Mouse (Mus musculus): ENCODE data around the gene Zmym5. TPM values are rescaled to one million over a fixed set of nuclear protein-coding genes. Genes with fewer than 3 reads are reported as not detected.
A peak's percentile ranks its signal among the peaks of the same experiment; 100 is the strongest.
"Not testable (repeated sequence)": the region's sequence is repeated elsewhere in the genome, so short reads cannot be mapped to it uniquely, and the experiment has no call there.

The Zmym5 gene
- polyA plus RNA-seq, 1 experiment from 2014 or later, result 23.2 TPM

DNA sequence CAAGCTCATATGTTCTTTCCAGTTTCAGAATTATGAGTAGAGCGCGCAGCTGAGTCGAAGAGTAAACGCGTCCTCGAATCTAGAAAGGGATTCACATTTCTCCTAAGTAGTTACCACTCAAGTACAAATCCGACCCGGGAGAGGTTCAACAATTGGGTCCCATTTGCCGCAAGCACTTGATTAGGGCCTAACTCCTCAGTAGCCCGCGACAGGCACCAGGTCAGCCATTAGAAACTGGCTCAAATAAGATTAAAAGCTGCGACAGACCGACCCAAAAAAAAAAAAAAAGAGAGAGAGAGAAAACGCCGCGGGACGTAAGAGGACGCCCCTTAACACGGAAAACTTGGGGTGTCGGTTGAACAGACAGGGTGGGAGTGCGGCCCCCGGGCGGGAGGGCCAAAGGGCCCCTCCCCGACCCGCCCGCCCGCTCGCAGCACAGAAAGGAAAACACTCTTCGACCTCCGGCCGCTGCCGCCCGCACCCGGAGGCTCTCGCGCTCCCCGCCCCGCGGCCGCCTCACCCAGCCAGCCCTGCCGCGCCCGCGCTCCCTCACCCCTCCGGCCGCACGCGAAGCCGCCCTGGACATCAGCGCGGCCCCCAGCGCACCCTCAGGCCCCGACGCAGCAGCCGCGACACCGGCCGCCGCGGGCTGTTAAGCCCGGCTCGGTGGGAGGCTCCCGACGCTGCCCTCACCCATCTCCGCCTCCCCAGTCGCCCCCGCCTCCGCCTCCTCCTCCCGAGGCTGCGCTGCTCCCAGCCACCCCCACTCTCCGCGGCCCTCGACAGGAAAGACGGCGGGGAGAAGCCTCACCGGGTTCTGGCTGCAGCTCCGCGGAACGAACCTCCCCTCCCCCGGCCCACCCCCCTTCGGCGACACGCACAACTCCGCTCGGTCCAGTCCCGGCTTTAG, 480 bp downstream of the Zmym5 start:
- under 1% methylated on average over 33 of the region's 86 CpGs for WGBS (ENCODE audit: missing documents)
- Histone ChIP-seq H3K27ac (peak overlapping the region; percentile 40), H3K4me3 (ENCODE audit: inconsistent target) (peak overlapping the region; percentile 71), H3K79me2 (ENCODE audit: inconsistent target) (peaks cover 44% of the 10 kb centered on the region)
- not testable (repeated sequence) for H3K36me3 ChIP-seq (ENCODE audit: inconsistent target)

- 58% methylated on average over 2 of the region's 2 CpGs for WGBS (ENCODE audit: missing documents)
- H3K36me3 ChIP-seq (ENCODE audit: inconsistent target), result peaks cover 44% of the 10 kb centered on the region
- no peak overlapping the region for H3K27ac ChIP-seq
- no peak overlapping the region for H3K4me3 ChIP-seq (ENCODE audit: inconsistent target)
- H3K79me2 ChIP-seq (ENCODE audit: inconsistent target), result no peaks in the 10 kb centered on the region
These were observed 18.3 kb downstream of the Zmym5 start for GRCm38 (mm10) chr14:56793243-56793642.

GRCm38 (mm10) chr14:56784575-56784974, 26.9 kb downstream of the Zmym5 start:
- WGBS (ENCODE audit: missing documents), result 100% methylated on average over 1 of the region's 1 CpGs
- no peak overlapping the region for H3K4me3 ChIP-seq (ENCODE audit: inconsistent target)
- H3K27ac ChIP-seq, result no peak overlapping the region
- no peaks in the 10 kb centered on the region for H3K36me3 ChIP-seq (ENCODE audit: inconsistent target)
- no peaks in the 10 kb centered on the region for H3K79me2 ChIP-seq (ENCODE audit: inconsistent target)

- 21% methylated on average over 3 of the region's 3 CpGs for WGBS (ENCODE audit: missing documents)
- Histone ChIP-seq H3K79me2 (ENCODE audit: inconsistent target) (peaks cover 38% of the 10 kb centered on the region), H3K4me3 (ENCODE audit: inconsistent target) (peak overlapping the region; percentile 74), H3K27ac (peak overlapping the region; percentile 55), H3K36me3 (ENCODE audit: inconsistent target) (no peaks in the 10 kb centered on the region)
These were observed 32.6 kb downstream of the Zmym5 start for GRCm38 (mm10) chr14:56778933-56779300.

DNA sequence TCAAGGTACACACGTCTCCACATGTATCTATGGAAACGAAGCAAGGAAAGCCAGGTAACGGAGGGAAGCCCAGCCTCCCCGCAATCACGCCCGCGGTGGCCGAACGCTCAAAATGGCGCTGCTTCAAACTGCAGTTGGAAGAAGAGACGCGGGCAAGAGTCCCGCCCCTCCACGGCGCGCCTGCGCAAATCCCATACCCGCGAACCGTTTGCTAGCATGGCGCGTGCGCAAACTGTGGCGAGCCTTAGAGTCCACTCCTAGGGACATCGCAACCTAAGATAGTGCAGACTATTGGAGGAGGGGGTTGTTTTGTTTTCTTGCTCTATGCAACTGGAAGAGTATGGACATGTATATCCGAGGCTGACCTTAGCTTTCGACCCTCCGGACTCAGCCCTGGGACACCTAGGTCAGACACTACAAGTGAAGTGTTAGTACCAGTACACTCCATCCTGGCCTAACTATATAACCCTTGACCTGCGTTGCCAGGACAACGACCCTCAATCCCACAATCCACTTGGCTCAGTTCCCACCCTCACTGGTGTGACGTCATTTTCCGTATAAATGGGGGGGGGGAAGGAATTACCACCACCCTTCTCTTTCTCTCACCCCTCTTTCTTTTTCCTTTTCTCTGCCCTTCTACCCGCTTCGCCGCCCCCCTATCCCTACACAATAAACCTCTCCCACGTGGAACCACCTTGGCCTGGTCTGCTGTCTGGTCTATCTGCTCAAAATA, 33.1 kb downstream of the Zmym5 start, which contains the start of gene Pspc1:
Gene Pspc1, minus strand, starts transcription at position 117 of the 733 bp plus-strand sequence.
- 1% methylated on average over 34 of the region's 36 CpGs for WGBS (ENCODE audit: missing documents)
- H3K79me2 ChIP-seq (ENCODE audit: inconsistent target), result peaks cover 44% of the 10 kb centered on the region
- H3K4me3 ChIP-seq (ENCODE audit: inconsistent target), result peak within 1 kb of the TSS; percentile 74
- peak within 1 kb of the TSS; percentile 55 for H3K27ac ChIP-seq
- H3K36me3 ChIP-seq (ENCODE audit: inconsistent target), result no peaks in the 10 kb centered on the region

DNA sequence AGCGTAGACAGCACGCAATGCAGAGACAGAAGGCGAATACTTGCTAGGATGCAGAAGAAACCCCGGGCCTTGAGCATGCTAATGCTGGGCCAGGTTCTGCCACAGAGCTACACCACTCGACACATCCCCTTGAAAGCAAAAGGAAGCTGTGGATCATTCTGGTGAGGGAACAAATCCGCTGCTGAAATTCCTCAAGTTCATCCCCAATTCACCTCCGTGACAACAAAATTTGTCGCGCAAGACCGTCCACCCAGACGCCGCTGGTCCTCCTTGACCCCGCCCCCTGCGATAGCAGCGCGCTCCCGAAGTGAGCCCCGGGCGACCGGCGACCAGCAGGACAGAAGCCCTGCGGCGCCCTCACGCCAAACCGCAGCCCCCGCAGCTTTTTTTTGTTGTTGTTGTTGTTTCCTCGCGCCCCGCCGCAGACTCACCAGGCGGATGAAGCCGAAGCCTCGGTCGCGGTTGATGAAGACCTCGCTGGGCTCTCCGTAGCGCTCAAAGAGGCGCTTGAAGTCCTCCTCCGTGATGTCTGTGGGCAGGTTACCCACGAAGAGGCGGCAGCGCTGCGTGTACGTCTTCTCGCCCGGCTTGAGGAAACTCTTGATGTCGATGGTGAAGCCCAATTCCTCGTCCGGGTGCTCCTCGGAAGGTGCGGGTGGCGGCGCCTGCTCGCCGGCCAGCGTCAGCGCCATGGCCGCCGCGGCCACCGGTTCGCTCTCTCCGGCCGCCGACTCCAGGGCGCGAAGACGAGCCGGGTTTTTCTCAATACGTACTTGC, 34.0 kb downstream of the Zmym5 start:
- Histone ChIP-seq H3K4me3 (ENCODE audit: inconsistent target) (peak overlapping the region; percentile 74), H3K27ac (peak overlapping the region; percentile 55), H3K36me3 (ENCODE audit: inconsistent target) (no peaks in the 10 kb centered on the region), H3K79me2 (ENCODE audit: inconsistent target) (peaks cover 52% of the 10 kb centered on the region)
- WGBS (ENCODE audit: missing documents), result under 1% methylated on average over 71 of the region's 71 CpGs

- 0 out of 2 replicates have a peak, but pooled peaks cover 1% of the 10 kb centered on the region for H3K36me3 ChIP-seq (ENCODE audit: inconsistent target)
- WGBS (ENCODE audit: missing documents), result 20% methylated on average over 7 of the region's 11 CpGs
- H3K4me3 ChIP-seq (ENCODE audit: inconsistent target), result peak overlapping the region; percentile 74
- peaks cover 60% of the 10 kb centered on the region for H3K79me2 ChIP-seq (ENCODE audit: inconsistent target)
- H3K27ac ChIP-seq, result no peak overlapping the region
These were observed 34.8 kb downstream of the Zmym5 start for GRCm38 (mm10) chr14:56776571-56777238.

- 0 out of 2 replicates have a peak, but pooled peaks cover 3% of the 10 kb centered on the region for H3K36me3 ChIP-seq (ENCODE audit: inconsistent target)
- WGBS (ENCODE audit: missing documents), result 60% methylated on average over 4 of the region's 4 CpGs
- H3K79me2 ChIP-seq (ENCODE audit: inconsistent target), result peaks cover 73% of the 10 kb centered on the region
- no peak overlapping the region for H3K4me3 ChIP-seq (ENCODE audit: inconsistent target)
- H3K27ac ChIP-seq, result no peak overlapping the region
These were observed 36.1 kb downstream of the Zmym5 start for GRCm38 (mm10) chr14:56775416-56775815.

GRCm38 (mm10) chr14:56766438-56766837, 45.1 kb downstream of the Zmym5 start:
- not testable (repeated sequence) for H3K4me3 ChIP-seq (ENCODE audit: inconsistent target); H3K27ac ChIP-seq
- Histone ChIP-seq H3K36me3 (ENCODE audit: inconsistent target) (peaks cover 12% of the 10 kb centered on the region), H3K79me2 (ENCODE audit: inconsistent target) (peaks cover 99% of the 10 kb centered on the region)
- no CpG with 5 or more reads among the region's 2 CpGs for WGBS (ENCODE audit: missing documents)

DNA sequence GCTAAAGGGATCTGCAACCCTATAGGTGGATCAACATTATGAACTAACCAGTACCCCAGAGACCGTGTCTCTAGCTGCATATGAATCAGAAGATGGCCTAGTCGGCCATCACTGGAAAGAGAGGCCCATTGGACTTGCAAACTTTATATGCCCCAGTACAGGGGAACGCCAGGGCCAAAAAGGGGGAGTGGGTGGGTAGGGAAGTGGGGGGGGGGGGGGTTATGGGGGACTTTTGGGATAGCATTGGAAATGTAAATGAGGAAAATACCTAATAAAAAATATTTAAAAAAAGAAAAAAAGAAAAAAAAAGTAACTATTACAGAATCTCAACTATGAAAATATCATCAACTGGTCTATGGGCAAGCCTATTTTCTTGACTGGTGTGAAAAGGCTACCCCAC, 46.4 kb downstream of the Zmym5 start:
- Histone ChIP-seq H3K79me2 (ENCODE audit: inconsistent target) (peaks cover 99% of the 10 kb centered on the region), H3K36me3 (ENCODE audit: inconsistent target) (peaks cover 20% of the 10 kb centered on the region)
- WGBS (ENCODE audit: missing documents), result 100% methylated on average over 2 of the region's 3 CpGs
- not testable (repeated sequence) for H3K27ac ChIP-seq; H3K4me3 ChIP-seq (ENCODE audit: inconsistent target)

- no peak overlapping the region for H3K4me3 ChIP-seq (ENCODE audit: inconsistent target)
- peaks cover 21% of the 10 kb centered on the region; the same call in 1 of the 2 replicates for H3K36me3 ChIP-seq (ENCODE audit: inconsistent target)
- 100% methylated on average over 3 of the region's 4 CpGs for WGBS (ENCODE audit: missing documents)
- peaks cover 54% of the 10 kb centered on the region; the same call in 1 of the 2 replicates for H3K79me2 ChIP-seq (ENCODE audit: inconsistent target)
- no peak overlapping the region for H3K27ac ChIP-seq
These were observed 60.2 kb downstream of the Zmym5 start for GRCm38 (mm10) chr14:56751282-56751681.
